Mouse (Mus musculus): Measurements from ENCODE around the gene Prps1.

DNA sequence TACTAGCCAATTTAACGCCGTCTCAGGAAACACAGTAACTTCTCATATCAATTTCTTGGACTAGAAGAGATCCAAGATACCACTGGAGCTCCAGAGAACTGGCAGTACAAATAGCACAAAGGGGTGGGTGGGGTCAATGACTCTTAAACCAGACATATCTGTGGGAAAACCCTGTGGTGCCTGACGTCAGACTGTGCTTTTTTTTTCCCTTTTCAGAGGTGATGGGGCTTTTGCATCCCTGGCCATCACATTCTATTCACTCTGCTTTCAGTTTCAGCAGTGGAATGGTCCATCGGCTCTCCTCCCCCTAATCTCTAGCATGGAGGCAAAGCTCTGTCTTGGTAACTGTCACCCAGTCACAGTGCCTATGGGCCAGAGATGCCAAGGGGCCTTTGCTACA is 29.3 kb upstream of the Prps1 start:
- TF ChIP-seq POLR2A (IDR thresholded peaks at IDR 0.05; ENCODE audit: extremely low read depth, insufficient read depth, low read length) (no peak), CTCF (IDR thresholded peaks at IDR 0.05; ENCODE audit: low read depth, low read length) (no peak)

Measured in liver, adult 2 months (tissue).